Mouse (Mus musculus) erythroblast, embryonic 14.5 days (primary cell): ENCODE data around the gene Gm10720.
"Not testable (repeated sequence)": the region's sequence is repeated elsewhere in the genome, so short reads cannot be mapped to it uniquely, and the experiment has no call there.

Experiments
- GATA1 ChIP-seq: IDR thresholded peaks from 2 replicates; pipeline ENCODE4 v1.6.1; 2012; ENCODE audit warnings: low read length, inconsistent platforms, mixed read lengths
- TAL1 ChIP-seq: IDR thresholded peaks from 3 replicates; pipeline ENCODE4 v1.6.1; 2012; ENCODE audit warnings: low read length, inconsistent platforms, mixed read lengths

GRCm38 (mm10) chr9:3025653-3026052 lies 10.2 kb downstream of the Gm10720 start:
- not testable (repeated sequence) for TF ChIP-seq TAL1, GATA1
